Mouse (Mus musculus): ENCODE measurements around the gene Npas1. TPM values are rescaled to one million over a fixed set of nuclear protein-coding genes. Genes with fewer than 3 reads are reported as not detected.

The Npas1 gene
- polyA plus RNA-seq, 1 experiment from 2014 or later, result 2.4 TPM

- H3K27me3 ChIP-seq (replicated peaks; ENCODE audit: control insufficient read depth, insufficient read depth, low read length), result peaks cover 3% of the 10 kb centered on the region
Measured at GRCm38 (mm10) chr7:16465160-16465559, 12.4 kb downstream of the Npas1 start.

GRCm38 (mm10) chr7:16463214-16463613 lies 14.3 kb downstream of the Npas1 start:
- H3K9me3 ChIP-seq (replicated peaks; ENCODE audit: control insufficient read depth, low read length), result no peaks in the 10 kb centered on the region
- H3K9ac ChIP-seq (ENCODE audit: low read length), result no peak overlapping the region
- no peaks in the 10 kb centered on the region for H3K27me3 ChIP-seq (replicated peaks; ENCODE audit: control insufficient read depth, insufficient read depth, low read length)
- no peak overlapping the region for H3K4me3 ChIP-seq (ENCODE audit: low read depth, low read length)
- H3K4me2 ChIP-seq (ENCODE audit: low read length), result no peak overlapping the region
- DNase-seq (ENCODE audit: low spot score) (peak; percentile 85), ATAC-seq (peak; percentile 70)
- no peak overlapping the region for H3K27ac ChIP-seq (ENCODE audit: low read depth, low read length)
- no peaks in the 10 kb centered on the region for H3K4me1 ChIP-seq (ENCODE audit: control insufficient read depth, insufficient read depth, low read length)
- WGBS, result 2% methylated on average over 14 of the region's 14 CpGs
- no peaks in the 10 kb centered on the region for H3K36me3 ChIP-seq (ENCODE audit: control insufficient read depth, insufficient read depth, low read length)

More at GRCm38 (mm10) chr7:16465160-16465559, 12.4 kb downstream of the Npas1 start:
- no peaks in the 10 kb centered on the region for H3K9me3 ChIP-seq (replicated peaks; ENCODE audit: control insufficient read depth, low read length)
- ATAC-seq (peak; percentile 28; the same call in 1 of the 2 replicates), DNase-seq (ENCODE audit: low spot score) (peak; percentile 72)
- H3K36me3 ChIP-seq (ENCODE audit: control insufficient read depth, insufficient read depth, low read length), result no peaks in the 10 kb centered on the region
- H3K4me1 ChIP-seq (ENCODE audit: control insufficient read depth, insufficient read depth, low read length), result no peaks in the 10 kb centered on the region
- H3K27ac ChIP-seq (ENCODE audit: low read depth, low read length), result no peak overlapping the region
- 13% methylated on average over 8 of the region's 8 CpGs for WGBS
- no peak overlapping the region for H3K4me3 ChIP-seq (ENCODE audit: low read depth, low read length)
- H3K4me2 ChIP-seq (ENCODE audit: low read length), result no peak overlapping the region
- H3K9ac ChIP-seq (ENCODE audit: low read length), result no peak overlapping the region

- Histone ChIP-seq H3K9ac (ENCODE audit: low read length) (no peak overlapping the region), H3K36me3 (ENCODE audit: control insufficient read depth, insufficient read depth, low read length) (no peaks in the 10 kb centered on the region), H3K4me2 (ENCODE audit: low read length) (no peak overlapping the region), H3K4me1 (ENCODE audit: control insufficient read depth, insufficient read depth, low read length) (no peaks in the 10 kb centered on the region), H3K9me3 (replicated peaks; ENCODE audit: control insufficient read depth, low read length) (no peaks in the 10 kb centered on the region), H3K27ac (ENCODE audit: low read depth, low read length) (no peak overlapping the region), H3K27me3 (replicated peaks; ENCODE audit: control insufficient read depth, insufficient read depth, low read length) (no peaks in the 10 kb centered on the region), H3K4me3 (ENCODE audit: low read depth, low read length) (no peak overlapping the region)
- no peak for ATAC-seq
- 82% methylated on average over 6 of the region's 6 CpGs for WGBS
- DNase-seq (ENCODE audit: low spot score), result no peak
Measured at GRCm38 (mm10) chr7:16461705-16462104, 15.8 kb downstream of the Npas1 start.

DNA sequence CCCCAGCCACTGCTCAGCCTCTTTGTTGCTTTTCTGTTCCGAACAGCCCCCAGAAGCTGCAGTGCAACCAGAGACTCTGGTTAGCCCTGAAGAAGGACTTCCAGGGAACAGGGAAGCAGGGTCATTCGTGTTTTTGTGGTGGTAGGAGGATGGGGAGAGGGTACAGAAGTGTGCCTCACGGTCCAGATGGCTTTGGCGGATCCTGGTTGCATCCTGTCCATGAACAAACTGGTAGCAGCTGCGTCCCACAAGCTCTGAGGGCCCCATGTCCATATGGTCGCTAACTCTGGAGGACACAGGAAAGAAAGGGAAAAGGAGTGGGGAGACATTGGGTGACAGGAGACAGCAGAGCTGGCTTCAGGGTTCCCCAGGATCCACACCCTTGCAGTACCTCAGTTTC lies 16.4 kb downstream of the Npas1 start:
- 63% methylated on average over 6 of the region's 6 CpGs for WGBS
- H3K9ac ChIP-seq (ENCODE audit: low read length), result no peak overlapping the region
- DNase-seq (ENCODE audit: low spot score), result no peak

DNA sequence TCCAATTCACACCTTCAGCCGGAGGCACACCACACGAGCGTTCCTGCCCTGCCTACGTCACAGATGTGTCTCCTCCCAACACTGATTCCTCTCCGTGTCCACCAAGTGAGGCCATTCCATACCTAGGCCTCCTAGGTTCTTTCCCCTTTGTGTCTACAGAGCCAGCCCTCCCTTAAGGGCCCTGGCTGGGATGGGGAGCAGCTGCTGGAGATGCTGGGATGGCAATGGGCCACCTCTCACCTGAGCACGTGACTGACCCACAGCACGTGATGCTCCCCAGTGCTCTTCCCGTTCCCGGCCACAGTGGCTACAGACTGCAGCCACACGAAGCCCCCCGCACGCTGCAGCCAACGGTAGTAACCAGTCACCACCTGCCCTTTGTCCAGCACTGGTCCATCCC lies 17.0 kb downstream of the Npas1 start:
- Histone ChIP-seq H3K4me1 (ENCODE audit: control insufficient read depth, insufficient read depth, low read length) (no peaks in the 10 kb centered on the region), H3K27ac (ENCODE audit: low read depth, low read length) (no peak overlapping the region), H3K9me3 (replicated peaks; ENCODE audit: control insufficient read depth, low read length) (no peaks in the 10 kb centered on the region), H3K36me3 (ENCODE audit: control insufficient read depth, insufficient read depth, low read length) (0 out of 2 replicates have a peak, but pooled peaks cover 6% of the 10 kb centered on the region), H3K4me3 (ENCODE audit: low read depth, low read length) (no peak overlapping the region), H3K4me2 (ENCODE audit: low read length) (no peak overlapping the region), H3K27me3 (replicated peaks; ENCODE audit: control insufficient read depth, insufficient read depth, low read length) (no peaks in the 10 kb centered on the region), H3K9ac (ENCODE audit: low read length) (no peak overlapping the region)
- DNase-seq (ENCODE audit: low spot score) (no peak), ATAC-seq (no peak)
- WGBS, result 68% methylated on average over 13 of the region's 13 CpGs

More for the DNA sequence above, 16.4 kb downstream of the Npas1 start:
- H3K4me2 ChIP-seq (ENCODE audit: low read length), result no peak overlapping the region
- no peak overlapping the region for H3K27ac ChIP-seq (ENCODE audit: low read depth, low read length)
- H3K36me3 ChIP-seq (ENCODE audit: control insufficient read depth, insufficient read depth, low read length), result 0 out of 2 replicates have a peak, but pooled peaks cover under 1% of the 10 kb centered on the region
- no peaks in the 10 kb centered on the region for H3K27me3 ChIP-seq (replicated peaks; ENCODE audit: control insufficient read depth, insufficient read depth, low read length)
- no peaks in the 10 kb centered on the region for H3K4me1 ChIP-seq (ENCODE audit: control insufficient read depth, insufficient read depth, low read length)
- no peak overlapping the region for H3K4me3 ChIP-seq (ENCODE audit: low read depth, low read length)
- ATAC-seq, result no peak
- no peaks in the 10 kb centered on the region for H3K9me3 ChIP-seq (replicated peaks; ENCODE audit: control insufficient read depth, low read length)

DNA sequence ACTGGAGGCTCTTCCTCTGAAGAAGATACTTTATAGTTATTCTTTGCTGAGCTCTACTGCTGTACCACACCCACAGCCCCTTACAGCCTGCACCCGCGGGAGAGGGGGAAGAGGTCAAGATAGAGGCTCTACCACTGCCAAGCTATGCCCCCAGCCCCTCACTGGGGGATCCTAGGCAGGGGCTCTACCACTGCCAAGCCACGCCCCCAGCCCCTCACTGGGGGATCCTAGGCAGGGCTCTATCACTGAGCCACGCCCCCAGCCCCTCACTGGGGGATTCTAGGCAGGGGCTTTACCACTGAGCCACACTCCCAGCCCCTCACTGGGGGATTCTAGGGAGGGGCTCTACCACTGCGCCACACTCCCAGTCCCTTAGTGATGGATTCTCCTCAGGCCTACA lies 21.2 kb downstream of the Npas1 start:
- ATAC-seq (no peak), DNase-seq (ENCODE audit: low spot score) (no peak)
- no peaks in the 10 kb centered on the region for H3K4me1 ChIP-seq (ENCODE audit: control insufficient read depth, insufficient read depth, low read length)
- 0 out of 2 replicates have a peak, but pooled peaks cover 8% of the 10 kb centered on the region for H3K36me3 ChIP-seq (ENCODE audit: control insufficient read depth, insufficient read depth, low read length)
- H3K4me2 ChIP-seq (ENCODE audit: low read length), result no peak overlapping the region
- no peaks in the 10 kb centered on the region for H3K9me3 ChIP-seq (replicated peaks; ENCODE audit: control insufficient read depth, low read length)
- WGBS, result 89% methylated on average over 5 of the region's 5 CpGs
- no peak overlapping the region for H3K27ac ChIP-seq (ENCODE audit: low read depth, low read length)
- no peak overlapping the region for H3K4me3 ChIP-seq (ENCODE audit: low read depth, low read length)
- H3K9ac ChIP-seq (ENCODE audit: low read length), result no peak overlapping the region
- no peaks in the 10 kb centered on the region for H3K27me3 ChIP-seq (replicated peaks; ENCODE audit: control insufficient read depth, insufficient read depth, low read length)

GRCm38 (mm10) chr7:16455016-16455415 lies 22.5 kb downstream of the Npas1 start:
- Histone ChIP-seq H3K9ac (ENCODE audit: low read length) (no peak overlapping the region), H3K27ac (ENCODE audit: low read depth, low read length) (no peak overlapping the region), H3K36me3 (ENCODE audit: control insufficient read depth, insufficient read depth, low read length) (0 out of 2 replicates have a peak, but pooled peaks cover 8% of the 10 kb centered on the region), H3K4me3 (ENCODE audit: low read depth, low read length) (no peak overlapping the region), H3K9me3 (replicated peaks; ENCODE audit: control insufficient read depth, low read length) (no peaks in the 10 kb centered on the region), H3K27me3 (replicated peaks; ENCODE audit: control insufficient read depth, insufficient read depth, low read length) (no peaks in the 10 kb centered on the region), H3K4me2 (ENCODE audit: low read length) (no peak overlapping the region), H3K4me1 (ENCODE audit: control insufficient read depth, insufficient read depth, low read length) (no peaks in the 10 kb centered on the region)
- DNase-seq (ENCODE audit: low spot score), result no peak
- no peak for ATAC-seq
- WGBS, result 95% methylated on average over 14 of the region's 14 CpGs

DNA sequence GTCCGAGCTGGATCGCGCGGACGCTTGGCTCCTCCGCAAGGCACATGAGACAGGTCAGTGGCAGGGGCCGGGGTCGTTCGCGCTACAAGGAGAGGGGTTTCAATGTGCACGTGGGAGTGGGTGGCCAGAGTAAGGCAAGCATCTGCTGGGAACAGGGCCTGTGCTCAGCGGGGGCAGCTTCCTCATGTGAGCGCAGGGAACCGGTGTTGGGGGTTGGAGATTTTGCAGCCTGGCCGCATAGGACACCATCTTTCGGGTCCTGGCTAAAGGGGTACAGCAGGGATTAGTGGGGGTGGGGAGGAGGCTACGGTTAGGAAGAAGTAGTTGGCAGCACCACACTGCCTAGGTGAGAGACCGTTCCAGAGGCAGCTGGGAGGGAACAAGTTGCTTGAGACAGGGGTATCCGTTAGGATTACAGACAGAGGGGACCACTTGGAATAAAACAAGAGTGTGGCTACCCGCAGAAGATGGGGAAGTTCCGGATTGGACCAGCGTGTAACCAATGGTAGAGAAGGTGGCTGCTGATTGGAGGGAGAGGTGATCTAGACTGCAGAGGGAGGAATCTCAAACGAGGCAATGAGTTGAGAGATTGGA lies 24.3 kb downstream of the Npas1 start:
- peak overlapping the region; percentile 75 for H3K4me2 ChIP-seq (ENCODE audit: low read length)
- H3K4me1 ChIP-seq (ENCODE audit: control insufficient read depth, insufficient read depth, low read length), result no peaks in the 10 kb centered on the region
- H3K36me3 ChIP-seq (ENCODE audit: control insufficient read depth, insufficient read depth, low read length), result 0 out of 2 replicates have a peak, but pooled peaks cover 8% of the 10 kb centered on the region
- H3K9me3 ChIP-seq (replicated peaks; ENCODE audit: control insufficient read depth, low read length), result no peaks in the 10 kb centered on the region
- peak overlapping the region; percentile 71 for H3K9ac ChIP-seq (ENCODE audit: low read length)
- peak overlapping the region; percentile 48; the same call in 1 of the 2 replicates for H3K27ac ChIP-seq (ENCODE audit: low read depth, low read length)
- peak; percentile 83 for DNase-seq (ENCODE audit: low spot score)
- WGBS, result 0% methylated on average over 23 of the region's 23 CpGs
- H3K27me3 ChIP-seq (replicated peaks; ENCODE audit: control insufficient read depth, insufficient read depth, low read length), result no peaks in the 10 kb centered on the region
- H3K4me3 ChIP-seq (ENCODE audit: low read depth, low read length), result peak overlapping the region; percentile 73
- peak; percentile 77 for ATAC-seq

GRCm38 (mm10) chr7:16452587-16453073 lies 24.9 kb downstream of the Npas1 start, which contains the start of gene Tmem160:
Gene Tmem160 (plus strand): TSS chr7:16452779.
- DNase-seq (ENCODE audit: low spot score) (peak; percentile 97), ATAC-seq (peak; percentile 99)
- H3K4me2 ChIP-seq (ENCODE audit: low read length), result peak within 1 kb of the TSS; percentile 75
- 0 out of 2 replicates have a peak, but pooled peaks cover 8% of the 10 kb centered on the region for H3K36me3 ChIP-seq (ENCODE audit: control insufficient read depth, insufficient read depth, low read length)
- H3K9ac ChIP-seq (ENCODE audit: low read length), result peak within 1 kb of the TSS; percentile 71
- WGBS, result 1% methylated on average over 30 of the region's 30 CpGs
- H3K9me3 ChIP-seq (replicated peaks; ENCODE audit: control insufficient read depth, low read length), result no peaks in the 10 kb centered on the region
- H3K4me3 ChIP-seq (ENCODE audit: low read depth, low read length), result peak within 1 kb of the TSS; percentile 73
- no peaks in the 10 kb centered on the region for H3K4me1 ChIP-seq (ENCODE audit: control insufficient read depth, insufficient read depth, low read length)
- no peaks in the 10 kb centered on the region for H3K27me3 ChIP-seq (replicated peaks; ENCODE audit: control insufficient read depth, insufficient read depth, low read length)
- H3K27ac ChIP-seq (ENCODE audit: low read depth, low read length), result peak within 1 kb of the TSS; percentile 48; the same call in 1 of the 2 replicates
